Mouse (Mus musculus): ENCODE measurements around the gene Tmem189.

DNA sequence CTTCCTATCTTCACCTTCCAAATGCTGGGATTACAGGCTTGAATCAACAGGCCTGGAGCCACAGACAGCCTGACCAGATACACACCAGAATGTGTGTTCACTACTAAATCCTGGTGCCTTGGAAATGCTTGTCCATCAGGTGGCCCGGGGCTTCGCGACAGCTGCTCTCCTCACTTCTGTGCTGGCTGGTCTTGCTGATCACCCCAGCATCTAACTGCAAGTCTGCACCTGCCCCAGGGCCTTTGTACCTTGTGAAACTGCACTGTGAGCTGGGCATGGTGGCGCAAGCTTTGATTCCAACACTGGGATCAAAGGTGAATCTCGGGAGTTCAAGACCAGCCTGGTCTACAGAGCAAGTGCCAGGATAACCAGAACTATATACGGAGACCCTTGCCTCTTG lies 47.5 kb downstream of the Tmem189 start:
- TF ChIP-seq CTCF (IDR thresholded peaks at IDR 0.05 in 2 of 3, conservative IDR thresholded peaks at IDR 0.05 in 1 of 3; ENCODE audit: control insufficient read depth in 1 of 3, insufficient read depth in 1 of 3, low read depth in 2 of 3, low read length in 3 of 3, poor library complexity in 1 of 3, severe bottlenecking in 1 of 3) (no peak), RCOR1 (IDR thresholded peaks at IDR 0.05; ENCODE audit: low read depth, low read length) (no peak), POLR2A (IDR thresholded peaks at IDR 0.05; ENCODE audit: control insufficient read depth in 1 of 2, insufficient read depth in 1 of 2, low read depth in 1 of 2, low read length in 2 of 2, poor library complexity in 1 of 2) (no peak), EP300 (IDR thresholded peaks at IDR 0.05; ENCODE audit: low read depth in 1 of 2, low read length in 2 of 2) (no peak), RAD21 (IDR thresholded peaks at IDR 0.05; ENCODE audit: low read depth, low read length) (no peak), ETS1 (IDR thresholded peaks at IDR 0.05; ENCODE audit: low read depth, low read length) (no peak), USF1 (IDR thresholded peaks at IDR 0.05; ENCODE audit: low read depth, low read length) (no peak), MXI1 (IDR thresholded peaks at IDR 0.05; ENCODE audit: low read depth, low read length) (no peak), HCFC1 (IDR thresholded peaks at IDR 0.05; ENCODE audit: low read depth, low read length) (no peak), TBP (IDR thresholded peaks at IDR 0.05; ENCODE audit: low read depth, low read length) (no peak), POLR2AphosphoS2 (IDR thresholded peaks at IDR 0.05; ENCODE audit: low read length) (no peak)

All from MEL (cell line).